Comparison of ENCODE assay signal across 8 mouse cellular contexts in genomic region chr2:154552424-154552907, GRCm38 (mm10). TPM values are rescaled to one million over a fixed set of nuclear protein-coding genes. Genes with fewer than 3 reads are reported as not detected.
DNase-seq lines count a peak whose midpoint lies in the region.

No protein-coding gene starts in this region.

- H3K4me1 ChIP-seq in hindbrain, embryonic 10.5 days (replicated peaks): peaks cover 56% of the 10 kb centered on the region

- H3K4me3 ChIP-seq in hindbrain, embryonic 10.5 days: peak overlapping the region; percentile 36

- no peaks in the 10 kb centered on the region for H3K9me3 ChIP-seq in hindbrain, embryonic 10.5 days

- DNase-seq in MN1 (ENCODE audit: low spot score): peak; percentile 90
- peak; percentile 88 for DNase-seq in cerebellum, adult 9-11 months
- peak; percentile 61 to 75 for DNase-seq in frontal cortex, adult 2 months (ENCODE audit: extremely low spot score in 1 of 2, low spot score in 1 of 2)
- DNase-seq in hindbrain, embryonic 10.5 days (ENCODE audit: low spot score): peak; percentile 74
- DNase-seq in layer of hippocampus, postnatal 10 days (ENCODE audit: low spot score in 2 of 2): peak; percentile 76 to 79
- DNase-seq in lung, postnatal 4 days: peak; percentile 83 to 89
- peak; percentile 41 to 69 for DNase-seq in right cerebral cortex, adult 2 months (ENCODE audit: low spot score in 2 of 2)
- DNase-seq in urinary bladder, postnatal 14 days (ENCODE audit: low spot score): peak; percentile 83

- 27% methylated on average over 27 of the region's 27 CpGs for WGBS in hindbrain, embryonic 10.5 days

- peaks cover 57% of the 10 kb centered on the region for H3K27me3 ChIP-seq in hindbrain, embryonic 10.5 days (ENCODE audit: insufficient read depth, poor library complexity, severe bottlenecking)

- H3K27ac ChIP-seq in hindbrain, embryonic 10.5 days: peak overlapping the region; percentile 79

- H3K36me3 ChIP-seq in hindbrain, embryonic 10.5 days: peaks cover 29% of the 10 kb centered on the region

RNA-seq across cellular contexts. Expression of gene Actl10, which starts 0.9 kb away (rescaled TPM):
- polyA plus RNA-seq in frontal cortex, adult 2 months (2012; rRNA removed): 0.08 TPM in 1 of 2 replicates, not detected in the other
- 0.60 and 1.3 TPM in 2 replicates for polyA plus RNA-seq in hindbrain, embryonic 10.5 days (2016; fragmentation: Nextera tagmentation; extraction: Ambion mirVana)
- total RNA-seq in layer of hippocampus, postnatal 10 days (2021): not detected

RNA-seq across cellular contexts. Expression of gene 1700003F12Rik, which starts 5.6 kb away (rescaled TPM):
- 0.76 and 0.84 TPM in 2 replicates for polyA plus RNA-seq in frontal cortex, adult 2 months (2012; rRNA removed)
- 9.5 and 10.0 TPM in 2 replicates for polyA plus RNA-seq in hindbrain, embryonic 10.5 days (2016; fragmentation: Nextera tagmentation; extraction: Ambion mirVana)
- total RNA-seq in layer of hippocampus, postnatal 10 days (2021): 1 to 10 TPM in 1 of 2 experiments, under 1 TPM in 1; 0.67 to 2.0 TPM

RNA-seq across cellular contexts. Expression of gene Necab3, which starts 6.2 kb away (rescaled TPM):
- polyA plus RNA-seq in frontal cortex, adult 2 months (2012; rRNA removed): 122 and 145 TPM in 2 replicates
- polyA plus RNA-seq in hindbrain, embryonic 10.5 days (2016; fragmentation: Nextera tagmentation; extraction: Ambion mirVana): 9.8 and 16.0 TPM in 2 replicates
- 10 to 100 TPM; 29.8 to 33.0 TPM for total RNA-seq in layer of hippocampus, postnatal 10 days (2021)

RNA-seq across cellular contexts. Expression of gene E2f1, which starts 17.2 kb away (rescaled TPM):
- polyA plus RNA-seq in frontal cortex, adult 2 months (2012; rRNA removed): 10.9 and 11.7 TPM in 2 replicates
- 41.4 and 43.8 TPM in 2 replicates for polyA plus RNA-seq in hindbrain, embryonic 10.5 days (2016; fragmentation: Nextera tagmentation; extraction: Ambion mirVana)
- 10 to 100 TPM in 1 of 2 experiments, 1 to 10 TPM in 1; 8.8 to 10.5 TPM for total RNA-seq in layer of hippocampus, postnatal 10 days (2021)

RNA-seq across cellular contexts. Expression of gene Pxmp4, which starts 51.0 kb away (rescaled TPM):
- polyA plus RNA-seq in frontal cortex, adult 2 months (2012; rRNA removed): 18.6 and 20.7 TPM in 2 replicates
- polyA plus RNA-seq in hindbrain, embryonic 10.5 days (2016; fragmentation: Nextera tagmentation; extraction: Ambion mirVana): 14.5 and 16.9 TPM in 2 replicates
- total RNA-seq in layer of hippocampus, postnatal 10 days (2021): 10 to 100 TPM; 14.3 to 15.7 TPM

Comparison
In these comparisons a context has a peak if more than half of its experiments do, and no peak if none do; other contexts are left out.
1. Peak in every context shown above with its lines: DNase-seq, H3K4me3 ChIP-seq and H3K27ac ChIP-seq.